Mouse (Mus musculus): ENCODE results near the gene Calr.
A peak's percentile ranks its signal among the peaks of the same experiment; 100 is the strongest.

The Calr gene

DNA sequence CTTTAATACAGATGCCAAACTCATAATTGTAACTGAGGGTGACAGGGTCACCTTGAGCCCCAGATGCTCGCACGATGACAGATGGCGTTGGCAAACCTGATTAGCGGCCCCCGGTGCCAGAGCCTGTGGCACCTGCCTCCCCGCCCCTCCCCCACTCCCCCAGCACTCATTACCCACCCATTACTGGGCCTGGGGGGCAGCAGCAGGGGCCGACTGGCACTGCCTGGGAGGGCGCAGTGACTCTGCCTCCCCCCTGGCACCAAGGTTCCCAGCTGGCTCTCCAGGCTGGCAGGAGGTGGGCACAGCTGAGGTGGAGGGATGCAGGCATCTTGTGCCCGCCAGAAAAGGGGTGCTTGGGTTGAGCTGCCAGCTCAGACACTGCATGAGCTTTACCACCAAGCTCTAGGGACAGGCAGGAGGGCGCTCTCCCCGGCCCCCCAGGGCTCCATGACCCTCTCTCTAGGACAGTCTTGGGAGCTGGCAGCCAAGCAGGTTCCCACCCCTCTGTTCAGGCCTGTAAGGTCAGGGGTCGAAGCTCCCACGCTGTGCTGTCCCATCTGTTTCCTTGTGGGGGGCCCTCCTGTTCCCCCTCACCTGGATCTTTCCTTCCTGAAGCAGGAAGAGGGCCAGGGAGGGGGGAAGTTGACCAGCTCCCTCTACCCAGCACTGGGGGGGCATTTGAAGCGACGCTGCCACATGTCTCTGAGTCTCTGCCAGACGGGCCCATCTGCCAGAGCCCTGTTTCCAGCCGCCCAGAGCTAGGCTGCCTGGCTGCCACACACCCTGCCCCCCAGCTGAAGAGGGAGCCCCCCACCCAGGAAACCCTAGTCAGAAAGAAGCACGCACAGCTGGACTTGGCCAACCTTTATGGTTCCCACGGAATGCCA, 31.9 kb downstream of the Calr start:
- DNase-seq = no peak

DNA sequence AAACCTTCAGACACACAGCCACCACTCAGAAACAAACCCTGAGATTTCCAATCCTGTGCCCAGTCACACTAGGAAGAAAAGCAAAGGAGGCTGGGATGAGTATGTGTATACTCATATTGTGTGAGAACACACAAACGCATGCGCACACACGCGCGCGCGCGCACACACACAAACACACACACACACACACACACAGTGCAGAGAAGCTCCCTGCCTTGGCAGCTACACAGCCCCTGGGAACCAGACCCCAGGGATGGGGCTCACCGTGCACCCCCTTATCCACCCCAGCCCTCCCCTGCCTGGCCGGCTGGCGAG, 32.5 kb downstream of the Calr start:
- no peak for DNase-seq

DNA sequence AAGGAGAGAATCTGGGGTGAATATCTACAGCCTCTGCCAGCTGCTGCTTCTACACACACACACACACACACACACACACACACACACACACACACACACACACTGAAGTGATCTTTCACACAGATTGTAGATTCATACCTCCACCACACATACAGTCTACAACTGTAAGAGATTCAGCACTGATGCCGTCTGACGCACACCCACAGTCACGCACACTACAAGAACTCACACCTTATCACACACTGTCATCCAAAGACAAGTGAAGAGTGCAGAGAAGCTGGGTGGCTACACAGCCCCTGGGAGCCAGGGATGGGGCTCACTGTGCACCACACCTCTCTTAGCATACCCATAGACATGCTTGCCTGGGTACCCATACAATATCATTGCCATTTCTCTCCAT, 32.9 kb downstream of the Calr start:
- no peak for DNase-seq

DNA sequence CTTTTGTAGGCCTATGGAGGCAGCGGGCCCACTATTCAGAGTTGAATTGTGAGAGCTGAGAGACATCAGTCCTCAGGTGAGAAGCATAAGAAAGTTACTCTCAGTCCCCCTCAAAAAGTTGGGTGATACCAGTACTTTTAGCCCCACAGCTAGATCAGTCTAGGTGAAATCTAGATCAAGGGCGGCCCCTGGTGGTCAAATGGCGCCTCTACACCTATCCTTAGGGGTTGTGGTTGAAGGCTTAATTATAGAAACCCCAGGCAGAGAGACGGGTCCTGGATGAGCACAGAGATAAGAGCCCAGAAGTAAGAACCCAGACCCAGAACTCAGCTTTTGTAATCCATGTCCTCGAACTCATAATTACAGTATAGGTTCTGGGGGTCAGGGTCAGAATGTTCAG, 33.7 kb downstream of the Calr start:
- DNase-seq = peak; percentile 42 to 60

DNA sequence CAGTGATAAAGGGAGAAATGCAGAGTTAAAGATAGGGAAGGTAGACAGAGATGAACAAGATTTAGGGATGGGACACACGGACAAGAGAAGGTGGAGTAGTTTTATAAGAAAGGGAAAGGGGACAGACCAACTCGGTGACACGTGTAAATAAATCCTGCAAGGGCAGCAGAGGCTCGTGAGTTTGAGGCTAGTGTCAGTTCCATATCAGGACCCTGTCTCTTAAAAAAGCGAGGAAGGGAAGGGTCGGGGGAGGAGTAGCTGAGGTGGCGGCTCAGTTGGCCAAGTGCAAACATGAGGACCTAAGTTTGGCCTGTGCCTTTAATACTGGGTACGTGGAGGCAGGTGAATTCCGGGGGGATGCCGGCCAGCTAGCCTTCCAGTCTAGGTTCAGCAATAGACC, 35.4 kb downstream of the Calr start:
- no peak for DNase-seq

DNA sequence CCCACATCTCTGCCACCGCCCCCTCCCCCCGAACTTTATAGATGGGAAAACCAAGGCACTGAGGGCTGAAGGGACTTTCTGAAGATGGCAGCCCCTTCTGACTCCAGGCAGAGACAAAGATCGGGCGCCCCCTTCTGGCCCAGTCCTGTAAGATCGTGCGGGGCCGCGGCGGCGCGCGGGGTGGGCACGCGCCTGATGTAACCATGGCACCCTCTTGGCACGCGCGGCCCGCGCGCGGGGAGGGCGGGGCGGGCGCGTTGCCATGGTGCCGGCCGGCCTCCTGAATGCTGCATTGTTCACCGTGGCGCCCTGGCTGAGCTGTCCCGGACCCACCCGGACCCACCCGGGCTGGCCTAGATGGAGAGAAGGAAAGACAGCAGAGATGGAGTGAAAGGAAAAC, 35.8 kb downstream of the Calr start:
- DNase-seq = peak; percentile 61 to 67

DNA sequence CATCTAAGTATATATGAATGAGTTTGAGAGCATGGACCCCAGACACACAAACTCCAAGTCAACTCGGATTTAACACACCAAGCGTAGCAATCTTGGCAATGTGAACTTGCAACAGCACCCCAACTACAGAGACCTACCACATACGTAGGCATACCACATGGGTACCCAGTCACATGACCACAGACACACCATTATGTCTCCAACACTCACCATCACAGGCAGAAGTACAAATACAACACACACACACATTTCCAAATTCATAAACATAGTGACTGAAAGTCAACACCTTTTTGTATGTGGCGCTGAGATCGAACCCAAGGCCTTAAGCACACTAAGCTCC, 36.8 kb downstream of the Calr start:
- DNase-seq = no peak

DNA sequence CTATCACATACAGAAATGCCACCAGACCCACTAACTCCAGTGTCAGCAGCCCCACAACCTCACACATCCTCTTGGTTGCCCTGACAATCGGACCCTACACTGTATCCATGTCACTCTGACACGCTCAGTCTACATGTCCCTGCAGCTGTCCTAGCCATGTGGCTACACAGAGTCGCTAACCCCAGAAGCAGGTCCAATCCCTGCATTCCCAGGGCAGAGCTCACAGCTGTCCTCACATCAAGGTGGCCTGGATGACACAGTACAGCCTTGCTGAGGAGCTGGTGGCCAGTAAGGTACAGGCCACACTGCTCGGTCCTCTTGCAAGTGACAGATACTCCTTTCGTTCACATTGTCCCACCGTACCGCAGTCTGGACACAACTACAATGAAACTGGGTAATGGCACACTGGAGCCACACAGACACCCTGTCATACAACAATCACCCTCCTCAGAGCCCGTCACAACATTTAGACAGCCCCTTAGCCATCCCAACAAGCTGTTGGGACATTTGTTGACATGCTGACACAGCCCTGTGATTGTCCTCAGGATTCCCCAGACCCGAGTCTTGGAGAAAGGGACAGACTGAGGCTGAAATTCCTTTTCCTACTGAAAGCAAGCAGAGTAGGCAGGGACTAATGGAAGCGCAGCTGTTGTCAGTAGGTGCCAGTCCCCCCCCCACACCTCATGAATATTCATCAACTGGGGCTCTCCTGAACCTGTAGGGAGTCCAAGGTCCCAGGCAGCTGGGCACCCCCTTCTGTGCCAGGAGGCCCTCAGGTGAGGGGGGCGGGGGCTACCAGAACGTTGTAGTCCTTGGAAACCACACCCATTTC, 37.4 kb downstream of the Calr start:
- no peak for DNase-seq

DNA sequence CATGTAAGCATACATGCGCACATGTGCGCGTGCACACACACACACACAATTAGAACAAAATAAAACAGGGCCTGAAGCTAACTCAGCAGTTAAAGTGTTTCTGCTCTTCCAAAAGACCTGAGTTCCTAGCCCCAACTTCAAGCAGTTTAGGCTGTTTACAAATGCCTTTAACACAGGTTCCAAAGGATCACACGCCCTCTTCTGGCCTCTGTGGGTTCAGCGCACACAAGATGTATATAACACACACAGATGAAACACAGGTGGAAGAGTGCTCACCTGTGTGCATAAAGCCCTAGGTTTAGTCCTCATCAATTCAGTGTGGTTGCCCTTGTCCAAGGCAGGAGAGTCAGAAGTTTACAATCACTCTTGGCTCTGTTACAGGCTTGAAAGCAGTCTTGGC, 40.7 kb downstream of the Calr start:
- no peak for DNase-seq

DNA sequence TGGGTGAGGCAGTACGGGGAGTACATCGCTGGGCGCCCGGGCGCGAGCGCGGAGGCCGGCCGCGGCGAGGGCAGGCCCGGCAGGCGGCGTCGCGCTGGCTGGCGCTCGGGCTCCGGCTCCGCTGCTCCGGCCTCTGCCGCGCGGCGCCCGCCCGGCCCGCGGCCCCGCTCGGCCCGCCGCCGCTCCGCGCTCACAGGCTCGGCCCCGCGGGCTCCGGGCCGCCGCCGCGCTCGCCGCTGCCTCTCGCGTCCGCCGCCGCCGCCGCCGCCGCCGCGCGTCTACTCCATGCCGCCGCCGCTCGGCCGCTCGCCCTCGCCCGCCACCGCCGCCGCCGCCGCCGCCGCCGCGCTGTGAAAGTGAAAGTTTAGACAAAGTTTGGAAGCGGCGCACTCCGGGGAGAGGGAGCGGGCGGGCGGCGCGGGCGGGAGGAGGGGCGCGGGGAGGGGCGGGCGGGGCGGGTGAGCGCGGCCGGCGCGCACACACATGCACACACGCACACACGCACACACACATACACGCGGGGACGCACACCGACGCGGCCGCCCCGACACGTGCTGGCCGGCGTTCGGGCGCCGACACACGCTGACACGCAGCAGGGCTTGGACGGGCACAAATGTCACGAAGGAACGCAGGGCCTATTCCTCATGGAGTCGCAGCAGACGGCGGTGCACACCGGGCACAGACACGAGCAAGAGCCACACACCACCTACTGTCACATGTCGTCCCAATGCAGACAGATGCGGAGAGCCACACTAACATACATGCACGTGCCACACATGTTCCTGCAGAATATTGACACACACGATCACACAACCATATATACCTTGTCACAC, 46.5 kb downstream of the Calr start, which contains the start of gene Nfix:
Gene Nfix (minus strand): TSS at position 346 of the 833 bp plus-strand sequence.
- no peak for DNase-seq

DNA sequence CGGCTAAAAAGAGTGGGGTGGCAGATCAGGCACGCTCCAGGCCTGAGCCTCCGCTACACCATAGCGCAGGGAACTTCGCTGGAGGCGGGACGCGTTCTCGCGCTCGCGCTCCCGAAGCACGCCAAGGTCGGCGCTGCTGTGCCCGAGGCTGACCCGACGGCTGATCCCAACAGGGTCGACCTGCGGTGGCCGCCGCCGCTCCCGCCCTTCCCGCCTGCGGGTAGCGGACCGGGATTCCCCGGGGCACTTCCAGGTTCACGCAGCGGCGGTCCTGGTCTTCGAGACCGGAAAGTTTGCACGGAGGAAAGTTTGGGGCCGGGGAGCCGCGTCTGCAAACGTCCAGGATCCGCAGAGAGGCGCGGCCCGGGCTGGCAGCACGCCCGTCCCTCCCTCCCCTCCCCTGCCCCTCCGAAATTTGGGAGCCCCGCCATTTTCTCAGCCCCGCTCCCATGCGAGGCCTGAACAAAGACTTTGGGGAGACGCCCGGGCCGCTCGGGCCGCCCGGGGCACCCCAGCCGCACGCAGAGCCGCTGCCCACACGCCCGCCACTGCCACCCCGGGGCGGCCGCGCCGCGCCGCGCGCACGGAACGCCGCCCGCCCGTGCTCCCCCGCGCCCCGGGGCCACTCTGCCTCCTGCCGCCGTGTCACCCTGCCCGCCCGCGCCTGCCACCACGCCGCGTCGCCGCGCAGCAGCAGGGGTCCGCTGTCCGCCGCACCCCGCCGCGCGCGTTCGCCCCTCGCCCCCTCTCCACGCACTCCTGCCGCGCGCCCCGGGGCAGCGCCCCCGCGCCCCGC, 47.4 kb downstream of the Calr start:
- DNase-seq = no peak

DNA sequence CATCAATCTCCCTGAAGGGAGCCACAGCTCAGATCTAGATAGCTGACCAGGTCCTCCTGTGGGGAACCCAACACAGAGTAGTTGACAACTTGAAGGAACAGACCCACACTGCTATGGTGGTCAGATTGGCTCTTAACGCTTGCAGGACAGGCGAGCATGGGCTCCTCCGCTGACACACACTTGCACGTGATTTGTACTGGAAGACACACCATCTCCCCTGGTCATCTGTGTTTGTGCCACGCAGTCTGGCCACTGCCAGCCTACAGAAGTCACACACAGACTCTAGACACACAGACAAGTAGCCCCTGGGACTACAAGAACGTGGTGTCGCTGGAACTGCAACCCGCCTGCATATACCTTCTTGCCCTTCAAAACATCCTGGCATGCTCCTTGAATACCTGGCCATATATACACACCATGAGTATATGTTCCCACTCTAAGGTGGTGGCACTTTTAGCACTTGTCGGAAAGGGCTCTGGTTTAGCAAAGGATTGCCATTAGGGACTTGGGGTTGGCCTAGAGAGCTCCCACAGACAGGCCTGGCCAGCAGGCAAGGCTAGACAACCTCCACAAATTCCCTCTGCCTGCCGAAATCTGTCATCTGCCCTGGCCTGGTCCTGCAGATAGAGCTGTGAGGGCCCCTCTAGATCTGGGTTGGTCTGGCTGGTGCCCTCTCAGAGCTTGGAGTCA, 48.1 kb downstream of the Calr start:
- DNase-seq = no peak

DNA sequence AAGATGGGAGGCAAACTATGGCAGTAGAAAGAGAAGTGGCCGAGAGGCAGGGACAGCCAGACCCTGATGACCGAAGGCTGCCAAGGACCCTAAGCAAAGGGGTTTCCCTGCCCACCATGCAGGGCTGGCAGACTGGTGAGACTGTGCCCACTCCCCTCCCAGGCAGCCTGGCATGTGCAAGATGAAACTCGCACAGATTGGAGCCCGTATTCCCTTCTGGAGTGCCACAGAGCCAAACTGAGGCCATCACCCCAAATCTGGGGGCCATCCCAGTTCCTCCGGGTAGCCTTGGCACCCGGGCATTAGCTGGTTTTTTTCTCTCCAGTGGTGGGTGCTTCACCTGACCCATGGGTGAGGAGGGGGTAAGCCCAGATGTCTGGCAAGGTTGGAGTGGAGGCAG, 48.8 kb downstream of the Calr start:
- no peak for DNase-seq

DNA sequence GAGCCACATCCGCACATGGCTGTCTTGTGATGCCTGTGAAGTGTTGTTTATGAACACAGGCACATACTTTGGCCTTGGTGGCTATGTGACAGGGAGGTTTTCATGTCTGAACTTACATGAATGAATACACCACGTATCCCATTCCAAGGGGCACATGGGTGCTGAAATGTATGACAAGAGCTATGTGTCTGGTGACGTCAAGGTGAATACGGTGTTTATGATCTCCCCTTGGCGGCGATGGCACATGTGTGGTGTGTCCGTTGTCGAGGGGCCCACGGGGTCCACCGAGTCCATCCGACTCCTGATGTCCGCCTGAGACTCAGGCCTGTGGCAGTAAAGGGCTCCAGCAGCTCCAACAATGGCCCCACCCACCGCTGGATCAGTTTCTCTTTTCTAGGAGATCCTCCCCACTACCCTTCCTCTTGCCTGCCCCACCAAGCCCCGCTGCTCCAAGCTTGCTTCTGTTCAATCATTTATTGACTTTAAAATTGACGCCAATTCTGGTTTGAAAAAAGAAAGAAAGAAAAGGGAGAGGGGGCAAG, 49.4 kb downstream of the Calr start:
- no peak for DNase-seq

DNA sequence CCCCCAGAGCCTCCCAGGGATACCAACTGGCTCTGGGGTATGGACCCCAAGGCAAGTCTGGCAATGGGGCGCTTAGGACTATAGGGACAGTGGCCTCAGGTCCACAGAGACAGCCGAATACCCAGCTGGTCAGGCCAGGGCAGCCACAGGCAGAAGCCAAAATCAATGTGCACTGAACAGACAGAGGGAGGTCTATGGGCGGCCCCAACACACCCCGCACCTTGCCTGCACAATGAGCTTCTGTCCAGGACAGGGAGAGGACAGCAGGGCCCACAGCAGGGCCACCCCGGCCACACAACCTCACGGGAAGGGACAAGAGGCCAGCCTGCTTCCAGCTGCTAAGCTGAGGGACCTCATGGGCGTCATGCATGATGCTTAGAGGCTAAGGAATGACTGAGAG, 52.2 kb downstream of the Calr start:
- DNase-seq = no peak

DNA sequence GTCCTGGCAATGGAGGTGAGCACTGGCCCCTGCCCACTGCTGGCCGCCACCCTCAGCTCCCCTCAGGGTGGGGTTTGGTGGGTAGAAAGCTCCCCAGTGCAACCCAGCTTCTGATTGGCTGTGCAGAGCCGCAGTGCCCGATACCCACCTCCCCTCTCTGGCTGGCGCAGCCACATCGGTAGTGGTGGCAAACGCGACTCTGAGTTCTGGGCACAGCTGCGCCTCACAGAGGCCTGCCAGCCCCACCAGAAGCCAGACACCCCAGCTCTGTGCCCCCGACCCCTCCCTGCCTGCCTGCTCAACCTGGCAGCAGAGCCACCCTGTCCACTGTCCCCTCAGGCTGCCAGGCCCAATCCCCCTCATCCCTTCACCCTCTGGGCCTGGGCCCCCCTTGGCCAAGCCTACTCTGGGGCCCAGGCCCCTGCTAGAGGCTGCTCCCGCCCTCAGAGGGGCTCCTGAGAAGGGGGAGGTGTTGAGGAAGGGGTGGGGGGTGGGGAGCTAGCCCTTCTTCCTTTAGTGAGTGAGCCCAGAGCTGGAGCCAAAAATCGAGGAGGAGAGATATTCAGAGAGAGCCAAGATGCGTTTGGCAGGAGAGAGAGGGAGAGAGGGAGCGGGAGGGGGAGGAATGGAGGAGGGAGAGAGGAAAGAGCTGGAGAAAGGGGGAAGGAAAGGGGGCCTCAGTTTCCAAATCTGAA, 52.8 kb downstream of the Calr start:
- no peak for DNase-seq

DNA sequence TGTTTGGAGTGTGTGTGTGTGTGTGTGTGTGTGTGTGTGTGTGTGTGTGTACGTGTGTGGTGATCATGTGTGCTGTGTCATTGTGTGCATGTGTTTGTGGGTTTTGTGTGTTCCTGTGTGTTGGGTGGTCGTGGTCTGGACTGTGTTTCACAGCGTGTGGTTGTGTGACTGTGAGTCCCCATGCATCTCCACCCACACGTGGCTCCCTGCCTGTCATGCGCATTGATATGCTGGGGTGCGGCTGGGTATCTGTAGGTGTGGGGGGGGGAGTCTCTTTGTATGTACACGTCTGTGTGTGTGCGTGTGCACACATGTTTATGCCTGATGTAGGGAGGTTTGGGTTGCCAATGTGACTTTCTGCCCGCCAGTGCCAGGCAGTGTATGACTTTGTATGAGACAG, 53.6 kb downstream of the Calr start:
- DNase-seq = no peak

DNA sequence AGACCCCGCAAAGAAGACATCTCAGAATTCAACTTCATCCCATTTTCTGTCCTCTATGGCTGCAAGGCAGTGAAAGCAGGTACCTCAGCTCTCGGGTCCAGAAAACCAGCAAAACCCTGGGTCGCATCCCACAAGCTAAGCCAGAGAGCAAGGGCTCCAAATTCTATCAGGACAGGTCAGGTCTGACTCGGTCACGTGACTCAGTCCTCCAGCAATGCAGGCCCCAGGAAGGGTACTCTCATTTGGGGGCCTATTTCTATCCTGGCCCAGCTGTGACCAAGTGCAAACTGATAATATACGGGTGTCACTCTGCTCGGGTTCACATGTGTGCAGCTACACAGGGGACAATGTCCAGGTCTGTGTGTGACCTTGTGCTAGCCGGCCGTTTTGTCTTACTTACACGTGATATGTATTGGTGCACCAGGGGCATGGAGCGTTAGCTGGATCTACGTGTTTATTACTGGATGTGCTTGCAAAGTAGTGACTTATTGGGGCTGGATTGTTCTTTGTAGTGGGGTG, 54.2 kb downstream of the Calr start:
- DNase-seq = no peak
